Mouse (Mus musculus): Measurements from ENCODE around the gene Cox10.

Gene Cox10

GRCm38 (mm10) chr11:63999431-63999830 is 79.8 kb downstream of the Cox10 start:
- no peak for DNase-seq (ENCODE audit: low spot score in 2 of 2)

DNA sequence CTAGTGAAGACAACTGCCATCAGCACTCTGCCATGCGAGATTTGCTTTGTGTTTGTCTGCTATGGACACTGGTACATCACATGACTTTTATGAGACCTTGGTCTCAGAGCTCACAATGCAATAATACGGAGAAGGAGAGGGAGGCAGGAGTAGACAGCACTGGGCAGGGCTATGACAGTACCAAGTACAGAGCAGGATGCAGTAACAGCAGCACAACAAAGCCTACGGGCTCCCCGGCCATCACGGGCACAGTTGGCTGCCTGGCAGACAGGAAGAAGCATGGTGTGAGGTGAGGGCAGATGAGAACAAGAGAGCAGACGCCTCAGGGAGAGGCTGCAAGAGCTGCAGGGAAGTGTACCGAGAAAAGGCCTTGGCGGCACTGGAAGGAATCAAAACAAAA is 87.3 kb downstream of the Cox10 start:
- no peak for DNase-seq (ENCODE audit: low spot score in 2 of 2)

DNA sequence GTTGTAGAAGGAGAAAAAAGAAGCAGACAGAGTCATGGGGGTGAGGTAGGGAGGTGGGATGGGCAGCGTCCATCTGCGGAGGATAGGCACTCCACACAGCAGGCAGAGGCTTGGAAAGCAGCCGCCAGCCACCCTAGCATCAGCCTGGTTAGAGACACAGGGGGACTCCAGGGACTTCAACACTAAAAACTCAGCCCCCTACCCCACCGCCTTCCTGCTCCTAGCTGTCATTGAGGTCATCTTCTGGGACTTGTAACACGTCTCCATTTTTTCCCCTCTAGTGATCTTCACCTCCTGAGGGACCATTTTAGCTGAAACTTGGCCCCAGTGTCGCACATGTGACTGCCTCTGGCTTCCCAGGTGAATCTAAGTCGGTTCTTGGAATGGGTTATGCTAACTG is 88.5 kb downstream of the Cox10 start:
- no peak for DNase-seq (ENCODE audit: low spot score in 2 of 2)

GRCm38 (mm10) chr11:63990311-63990710 is 89.0 kb downstream of the Cox10 start:
- no peak for DNase-seq (ENCODE audit: low spot score in 2 of 2)

GRCm38 (mm10) chr11:63988991-63989860 is 90.0 kb downstream of the Cox10 start:
- no peak for DNase-seq (ENCODE audit: low spot score in 2 of 2)

- DNase-seq (ENCODE audit: low spot score in 2 of 2), result no peak
Measured at GRCm38 (mm10) chr11:63988031-63988665, 91.1 kb downstream of the Cox10 start.

DNA sequence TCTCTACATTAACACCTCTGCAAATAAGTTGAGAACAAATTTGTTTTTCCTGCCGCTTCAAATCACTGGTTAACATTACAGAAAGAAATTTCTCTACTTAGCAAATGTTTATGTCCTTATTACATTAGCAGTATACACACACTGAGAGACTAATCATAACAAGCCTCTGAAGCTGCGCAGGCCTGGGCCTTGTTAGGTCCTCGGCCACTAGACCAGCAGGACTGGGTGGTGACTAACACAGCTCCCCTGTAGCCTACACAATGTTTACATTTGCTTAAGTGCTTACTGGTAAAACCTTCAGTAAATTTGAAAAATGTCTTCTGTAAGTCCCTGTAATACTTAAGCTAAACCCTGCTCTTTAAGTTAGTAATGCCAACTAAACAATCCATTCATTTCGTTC is 92.6 kb downstream of the Cox10 start:
- DNase-seq (ENCODE audit: low spot score in 2 of 2), result no peak

GRCm38 (mm10) chr11:63985481-63985880 is 93.8 kb downstream of the Cox10 start:
- no peak for DNase-seq (ENCODE audit: low spot score in 2 of 2)

GRCm38 (mm10) chr11:63984622-63985168 is 94.6 kb downstream of the Cox10 start:
- no peak for DNase-seq (ENCODE audit: low spot score in 2 of 2)

DNA sequence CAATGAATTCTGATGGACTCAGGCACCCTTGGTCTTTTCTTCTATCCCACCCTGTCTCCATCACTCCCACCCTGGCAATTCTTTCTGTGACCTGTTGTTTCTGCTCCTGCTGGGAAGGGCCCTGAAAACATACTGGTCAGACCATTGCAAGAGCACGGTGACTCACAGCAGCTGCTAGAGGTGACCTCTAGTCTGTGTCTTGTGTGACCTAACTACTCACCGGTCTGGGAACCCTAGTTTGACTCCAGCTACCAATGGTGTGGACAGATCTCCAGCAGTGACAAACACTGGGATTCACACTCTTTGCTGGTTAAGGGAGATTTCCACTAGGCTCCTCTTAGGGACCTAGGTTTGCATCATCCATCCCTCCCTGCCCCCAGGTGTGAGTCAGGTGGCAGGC is 101.5 kb downstream of the Cox10 start:
- no peak for DNase-seq (ENCODE audit: low spot score in 2 of 2)

- no peak for DNase-seq (ENCODE audit: low spot score in 2 of 2)
Measured at GRCm38 (mm10) chr11:63976775-63977174, 102.5 kb downstream of the Cox10 start.

- DNase-seq (ENCODE audit: low spot score in 2 of 2), result no peak
Measured at GRCm38 (mm10) chr11:63975260-63975899, 103.9 kb downstream of the Cox10 start.

DNA sequence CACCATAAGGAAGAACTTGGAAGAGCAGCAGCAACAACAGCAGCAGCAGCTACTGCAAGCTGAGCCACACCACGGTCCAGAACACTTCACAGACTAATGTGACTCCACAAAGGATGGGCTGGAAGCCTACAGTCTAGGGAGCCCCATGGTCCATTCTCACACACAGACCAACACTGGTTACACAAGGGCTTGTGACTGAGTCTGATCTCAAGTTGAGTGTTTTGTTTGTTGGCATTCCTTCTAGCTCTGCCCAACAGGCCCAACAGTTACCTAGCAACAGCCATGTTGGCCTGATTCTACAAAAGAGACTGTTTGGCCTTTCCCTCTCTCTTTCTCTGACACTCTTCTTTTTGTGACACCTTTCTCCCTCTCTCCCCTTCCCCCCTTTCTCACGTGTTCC is 105.3 kb downstream of the Cox10 start:
- DNase-seq (ENCODE audit: low spot score in 2 of 2), result no peak

DNA sequence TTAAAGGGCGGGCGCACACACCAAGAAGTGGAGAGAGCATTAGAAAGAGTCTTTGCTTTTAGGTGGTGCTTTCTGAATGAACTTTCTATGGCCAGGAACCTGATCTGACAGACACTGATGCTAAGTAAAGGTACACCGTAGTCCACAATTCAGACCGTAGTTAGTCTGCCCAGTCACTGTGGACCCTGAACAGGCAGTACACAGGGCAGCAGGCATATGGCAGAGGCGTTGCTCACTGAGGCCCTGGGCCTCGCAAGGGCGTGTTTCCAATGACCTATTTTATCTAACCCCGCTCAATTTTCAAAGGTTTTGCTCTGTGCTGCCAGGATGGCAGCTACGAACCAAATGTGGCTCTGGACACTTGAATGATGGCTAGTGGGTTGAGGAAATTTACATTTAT is 107.8 kb downstream of the Cox10 start:
- no peak for DNase-seq (ENCODE audit: low spot score in 2 of 2)

GRCm38 (mm10) chr11:63970818-63971217 is 108.5 kb downstream of the Cox10 start:
- no peak for DNase-seq (ENCODE audit: low spot score in 2 of 2)

DNA sequence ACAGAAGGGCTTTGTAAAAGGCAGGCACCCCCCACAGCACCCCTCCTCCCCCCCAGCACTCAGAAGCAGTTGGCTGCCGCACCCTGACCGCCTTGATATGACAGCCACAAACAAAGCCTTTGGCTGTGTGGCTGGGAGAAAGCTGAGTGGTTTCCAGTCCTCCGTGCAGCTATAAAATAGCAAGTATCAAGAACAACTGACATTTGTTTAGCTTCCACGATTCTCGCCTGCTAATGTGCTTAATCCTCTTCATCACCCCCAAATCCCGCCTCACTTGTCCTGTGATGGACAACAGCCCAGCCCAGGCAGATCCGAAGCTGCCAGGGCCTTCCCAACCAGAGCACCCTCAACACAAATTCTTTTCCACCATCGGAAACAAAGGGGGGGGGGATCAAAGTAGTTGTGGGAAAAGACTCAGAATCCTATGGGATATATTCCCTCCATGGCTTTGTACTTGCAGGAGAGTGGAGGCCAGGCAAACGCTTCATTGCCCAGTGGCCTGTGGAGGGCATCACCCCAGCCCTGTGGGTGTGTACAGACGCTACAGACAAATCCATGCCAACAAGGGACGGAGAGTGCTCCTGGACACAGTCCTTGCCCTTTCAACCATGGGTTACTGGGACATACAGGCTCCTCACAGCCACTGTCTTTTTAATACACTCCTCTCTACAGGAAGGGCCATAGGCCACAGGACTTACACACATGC is 109.9 kb downstream of the Cox10 start:
- DNase-seq (ENCODE audit: low spot score in 2 of 2), result no peak

DNA sequence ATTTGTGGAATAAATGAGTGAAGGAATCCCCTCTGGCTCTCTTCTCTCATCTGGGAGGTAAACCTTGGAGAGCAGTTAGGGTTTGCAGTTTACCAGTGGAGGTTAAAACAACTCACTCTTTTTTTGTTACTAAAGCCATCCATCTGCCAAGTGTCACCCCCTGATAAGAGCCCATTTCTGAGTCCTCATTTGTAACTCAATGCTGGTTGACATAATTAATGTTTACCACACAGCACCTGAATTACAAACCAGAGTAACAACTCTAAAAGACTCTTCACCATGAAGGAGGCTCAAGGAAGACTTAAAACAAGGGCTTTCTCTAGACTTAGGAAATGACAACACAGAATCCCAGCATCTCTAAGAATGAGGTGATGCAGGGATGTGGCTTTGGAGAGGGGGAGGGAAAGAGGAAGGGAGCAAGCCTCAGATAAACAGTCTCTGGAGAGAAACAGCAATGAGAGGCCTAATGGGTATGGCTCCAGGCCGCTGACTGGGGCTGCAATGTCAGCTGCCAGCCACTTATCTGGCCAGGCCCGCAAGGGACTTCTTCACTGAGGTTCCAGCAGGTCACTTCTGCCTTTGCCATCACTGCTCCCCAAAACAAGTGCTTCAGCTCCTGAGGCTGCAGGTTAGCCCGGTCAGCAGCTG is 110.8 kb downstream of the Cox10 start:
- DNase-seq (ENCODE audit: low spot score in 2 of 2), result no peak

DNA sequence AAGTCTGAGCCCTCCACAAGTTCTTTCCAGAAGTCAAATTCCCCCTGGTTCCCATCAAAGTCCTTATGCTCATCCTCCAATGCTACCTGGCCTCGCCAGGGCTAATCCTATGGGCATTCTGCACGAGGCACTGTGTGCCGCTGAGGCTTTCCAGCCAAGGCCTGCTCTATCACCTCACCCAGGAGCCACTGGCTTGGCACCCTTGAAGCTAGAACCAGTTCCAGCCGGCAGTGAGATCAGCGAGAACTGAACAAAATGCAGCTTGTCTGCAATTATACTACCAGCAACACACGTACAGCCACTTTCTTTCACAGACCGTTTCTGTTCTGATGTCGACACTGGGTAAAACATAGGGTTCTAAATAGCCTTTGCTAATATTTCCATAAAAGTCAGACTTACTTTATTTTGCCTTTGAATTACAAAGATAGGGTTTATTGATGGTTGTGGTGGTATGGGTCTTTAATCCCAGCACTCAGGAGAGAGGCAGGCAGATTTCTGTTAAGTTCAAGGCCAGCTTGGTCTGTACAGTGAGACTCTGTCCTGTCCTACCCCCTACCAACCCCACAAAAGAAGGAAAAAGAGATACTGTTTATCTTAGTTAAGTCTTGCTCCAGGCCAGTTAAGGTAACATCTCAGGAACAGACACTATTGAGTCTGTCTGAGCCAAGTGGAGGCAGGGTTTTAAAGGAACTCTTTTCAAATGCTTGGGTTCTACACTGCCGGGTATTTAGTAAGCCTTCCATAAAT is 111.5 kb downstream of the Cox10 start:
- DNase-seq (ENCODE audit: low spot score in 2 of 2), result no peak

DNA sequence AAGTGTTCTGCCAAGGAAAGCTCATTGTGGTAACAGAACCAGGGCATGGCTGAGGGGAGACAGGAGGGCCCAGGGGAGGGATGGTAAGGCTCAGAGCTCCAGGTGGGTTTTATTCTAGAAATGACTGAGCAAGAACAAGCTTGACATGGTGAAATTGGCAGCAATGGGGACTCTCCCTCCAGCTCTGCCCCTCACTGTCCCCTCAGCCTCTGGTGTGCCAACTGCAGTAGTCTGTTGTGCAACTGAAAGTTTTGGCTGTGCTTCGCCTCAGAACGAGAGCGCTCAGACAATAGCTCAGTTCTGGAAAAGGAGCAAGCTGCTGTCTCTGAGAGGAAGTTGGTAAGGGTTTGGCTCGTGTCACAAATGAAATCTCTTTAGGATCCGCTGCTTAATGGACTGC is 113.8 kb downstream of the Cox10 start:
- DNase-seq (ENCODE audit: low spot score in 2 of 2), result no peak

DNA sequence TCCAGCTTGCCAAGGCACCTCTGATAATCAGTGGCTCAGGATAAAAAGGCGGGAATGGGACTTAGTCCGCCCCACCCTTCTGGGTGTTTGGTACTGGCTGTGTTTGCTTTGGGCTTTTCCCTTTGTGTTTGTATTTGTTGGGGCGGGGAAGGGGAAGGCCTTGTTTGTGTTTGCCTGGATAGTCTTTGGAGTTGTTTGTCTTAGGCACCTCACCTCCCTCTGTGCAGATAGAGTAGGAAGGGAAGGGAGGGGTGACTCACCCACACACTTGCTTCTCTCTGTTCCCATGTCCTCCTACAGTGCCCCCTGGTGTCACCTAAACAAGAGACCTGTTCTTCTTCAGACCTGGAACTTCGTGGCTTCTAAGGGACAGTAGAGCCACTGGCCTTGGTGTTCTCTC is 122.1 kb downstream of the Cox10 start:
- DNase-seq (ENCODE audit: low spot score in 2 of 2), result no peak

GRCm38 (mm10) chr11:63956748-63957147 is 122.5 kb downstream of the Cox10 start:
- DNase-seq (ENCODE audit: low spot score in 2 of 2), result no peak

Measured in heart, adult 9 months (tissue).